26 mouse cellular contexts compared by ENCODE assay signal in the genomic region with DNA sequence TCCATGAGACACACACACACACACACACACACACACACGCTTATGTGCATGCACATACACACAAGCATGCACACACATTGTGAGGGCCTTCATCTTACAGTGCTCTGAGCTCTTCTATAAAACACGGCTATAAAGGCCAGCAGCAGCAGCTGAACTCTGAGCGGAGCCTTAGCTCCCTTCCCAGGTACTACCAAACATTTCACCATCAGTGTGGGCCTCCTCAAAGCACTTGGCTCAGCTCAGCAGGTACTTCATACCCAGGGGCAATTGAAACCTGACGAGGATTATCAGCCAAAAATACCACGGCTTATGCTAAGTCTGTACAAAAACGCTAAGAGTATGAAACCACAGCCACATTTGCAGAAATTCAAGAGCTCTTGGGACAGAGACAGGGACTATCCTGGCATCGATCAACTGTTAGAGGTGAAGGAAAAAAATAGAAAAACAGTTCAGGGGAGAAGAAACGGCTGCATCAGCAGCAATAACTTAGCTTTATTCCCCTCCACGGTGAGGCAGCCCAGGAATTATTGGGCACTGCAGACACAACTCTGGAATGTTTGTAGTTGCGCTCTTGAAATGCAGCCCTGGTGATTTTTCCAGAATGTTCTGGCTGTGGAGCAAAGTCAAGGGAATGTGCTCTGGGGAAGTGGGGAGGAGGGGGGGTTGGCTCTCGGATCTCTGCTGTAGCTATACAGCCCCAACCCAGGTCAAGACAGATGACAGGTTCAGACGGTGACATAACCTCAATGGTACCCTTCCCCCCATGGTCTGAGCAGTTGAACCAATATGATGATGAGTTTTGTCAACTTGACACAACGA. TPM values are rescaled to one million over a fixed set of nuclear protein-coding genes. Genes with fewer than 3 reads are reported as not detected.
A peak's percentile ranks its signal among the peaks of the same experiment; 100 is the strongest.
DNase-seq lines count a peak whose midpoint lies in the region; ATAC-seq lines count a peak whose summit lies in the region.
"Had no signal": no experiment of that assay in that cellular context is flagged by ENCODE, and none has a peak within 500 bp of the region (broad histone marks: within the 10 kb centered on the region; RNA-seq: fewer than 3 reads in every experiment).

No protein-coding gene starts in this region.

- intact Hi-C loops in gastrocnemius, postnatal 14 days (cut with DNase I; ENCODE audit: low total_unique reads): no loop called here

- no peak overlapping the region for H3K9ac ChIP-seq in embryonic facial prominence, embryonic 14.5 days (ENCODE audit: low read depth, low read length)
- H3K9ac ChIP-seq in limb, embryonic 15.5 days: no peak overlapping the region
- H3K9ac ChIP-seq in heart, embryonic 11.5 days (ENCODE audit: low read depth, low read length): no peak overlapping the region
- H3K9ac ChIP-seq: forebrain, embryonic 13.5 days; hindbrain, embryonic 14.5 days; liver, embryonic 13.5 days; midbrain, embryonic 15.5 days; neural tube, embryonic 13.5 days had no signal

- H3K4me3 ChIP-seq in embryonic facial prominence, embryonic 14.5 days (ENCODE audit: low read depth, low read length): no peak overlapping the region
- H3K4me3 ChIP-seq in limb, embryonic 15.5 days: no peak overlapping the region
- H3K4me3 ChIP-seq in heart, embryonic 11.5 days (ENCODE audit: low read depth, low read length): no peak overlapping the region
- H3K4me3 ChIP-seq: erythroblast, embryonic 14.5 days; forebrain, embryonic 13.5 days; heart, adult 2 months; liver, embryonic 13.5 days; midbrain, embryonic 15.5 days; neural tube, embryonic 13.5 days had no signal

- H3K27me3 ChIP-seq in embryonic facial prominence, embryonic 14.5 days (replicated peaks; ENCODE audit: control insufficient read depth, insufficient read depth, low read length): no peaks in the 10 kb centered on the region
- H3K27me3 ChIP-seq in limb, embryonic 15.5 days: no peaks in the 10 kb centered on the region
- no peaks in the 10 kb centered on the region for H3K27me3 ChIP-seq in heart, embryonic 11.5 days (ENCODE audit: control insufficient read depth, insufficient read depth, low read length)
- H3K27me3 ChIP-seq: forebrain, embryonic 13.5 days; liver, embryonic 13.5 days; midbrain, embryonic 15.5 days; neural tube, embryonic 13.5 days had no signal

- peaks cover 6% of the 10 kb centered on the region; the same call in 1 of the 2 replicates for H3K9me3 ChIP-seq in embryonic facial prominence, embryonic 14.5 days (ENCODE audit: control insufficient read depth, low read length)
- 0 out of 2 replicates have a peak, but pooled peaks cover 3% of the 10 kb centered on the region for H3K9me3 ChIP-seq in limb, embryonic 15.5 days
- H3K9me3 ChIP-seq in heart, embryonic 11.5 days (replicated peaks; ENCODE audit: control insufficient read depth, low read length): no peaks in the 10 kb centered on the region
- H3K9me3 ChIP-seq: liver, embryonic 13.5 days; midbrain, embryonic 15.5 days had no signal

- no peaks in the 10 kb centered on the region; the same call in 1 of the 2 replicates for H3K4me1 ChIP-seq in embryonic facial prominence, embryonic 14.5 days (ENCODE audit: control insufficient read depth, insufficient read depth, low read length)
- peaks cover 16% of the 10 kb centered on the region; the same call in 1 of the 2 replicates for H3K4me1 ChIP-seq in limb, embryonic 15.5 days
- H3K4me1 ChIP-seq in heart, embryonic 11.5 days (ENCODE audit: control insufficient read depth, insufficient read depth, low read length): no peaks in the 10 kb centered on the region
- H3K4me1 ChIP-seq: forebrain, embryonic 13.5 days; liver, embryonic 13.5 days; midbrain, embryonic 15.5 days; neural tube, embryonic 13.5 days had no signal

- no peak overlapping the region for H3K4me2 ChIP-seq in embryonic facial prominence, embryonic 14.5 days (ENCODE audit: low read depth, low read length)
- no peak overlapping the region for H3K4me2 ChIP-seq in limb, embryonic 15.5 days
- H3K4me2 ChIP-seq in heart, embryonic 11.5 days: no peak overlapping the region
- H3K4me2 ChIP-seq: forebrain, embryonic 13.5 days; hindbrain, embryonic 14.5 days; liver, embryonic 13.5 days; midbrain, embryonic 15.5 days; neural tube, embryonic 13.5 days had no signal

- 54% methylated on average over 13 of the region's 13 CpGs for WGBS in embryonic facial prominence, embryonic 14.5 days
- WGBS in limb, embryonic 15.5 days: 40% methylated on average over 13 of the region's 13 CpGs
- WGBS in heart, embryonic 11.5 days (ENCODE audit: insufficient replicate concordance): 67% methylated on average over 13 of the region's 13 CpGs

- peak; percentile 26; the same call in 1 of the 2 replicates for ATAC-seq in embryonic facial prominence, embryonic 14.5 days (ENCODE audit: low read depth)
- ATAC-seq in limb, embryonic 15.5 days (ENCODE audit: insufficient number of reproducible peaks, low FRiP score, low TSS enrichment, low read depth): peak; percentile 59
- ATAC-seq in heart, embryonic 11.5 days (replicated peaks; ENCODE audit: insufficient number of reproducible peaks, low FRiP score, low TSS enrichment): no peak
- ATAC-seq: CD4-positive, CD25-positive, alpha-beta regulatory T cell, adult 4 months; forebrain, embryonic 13.5 days; inflammation-experienced regulatory T-cells, adult 6 months; midbrain, embryonic 15.5 days had no signal

- DNase-seq in gastrocnemius, postnatal 14 days: peak; percentile 10
- no peak for DNase-seq in gastrocnemius, postnatal 10 days
- peak; percentile 34 for DNase-seq in embryonic facial prominence, embryonic 14.5 days (ENCODE audit: low spot score)
- DNase-seq in lung, postnatal 25 days (ENCODE audit: low spot score): peak; percentile 28
- DNase-seq in testis, postnatal 10 days (ENCODE audit: low spot score): no peak
- DNase-seq: adrenal gland, postnatal 36 days; cerebellum, adult 9-10 months; heart, adult 2 months; kidney, adult 18-20 months; kidney, postnatal 10 days; liver, embryonic 13.5 days; thymus, adult 2 months; thymus, postnatal 4 days had no signal

- no peaks in the 10 kb centered on the region for H3K36me3 ChIP-seq in embryonic facial prominence, embryonic 14.5 days (ENCODE audit: control insufficient read depth, insufficient read depth, low read length)
- H3K36me3 ChIP-seq in limb, embryonic 15.5 days: no peaks in the 10 kb centered on the region
- no peaks in the 10 kb centered on the region for H3K36me3 ChIP-seq in heart, embryonic 11.5 days (ENCODE audit: control insufficient read depth, insufficient read depth, low read length)
- H3K36me3 ChIP-seq: liver, embryonic 13.5 days; midbrain, embryonic 15.5 days; neural tube, embryonic 13.5 days had no signal

- peak overlapping the region; percentile 2; the same call in 1 of the 2 replicates for H3K27ac ChIP-seq in embryonic facial prominence, embryonic 14.5 days (replicated peaks; ENCODE audit: low read depth, low read length)
- H3K27ac ChIP-seq in limb, embryonic 15.5 days: peak overlapping the region; percentile 63
- H3K27ac ChIP-seq in heart, embryonic 11.5 days (ENCODE audit: low read depth, low read length): no peak overlapping the region
- H3K27ac ChIP-seq: forebrain, embryonic 13.5 days; heart, adult 2 months; hindbrain, embryonic 14.5 days; liver, embryonic 13.5 days; macrophage; midbrain, embryonic 15.5 days; neural tube, embryonic 13.5 days had no signal

RNA-seq across cellular contexts. Expression of gene Cytl1, which starts 8.8 kb away (rescaled TPM):
- 1 to 10 TPM in 1 of 2 experiments, under 1 TPM in 1; 0.55 to 1.6 TPM for total RNA-seq in gastrocnemius, postnatal 14 days (2021)
- under 1 TPM; 0.92 to 0.93 TPM for total RNA-seq in gastrocnemius, postnatal 10 days (2021)
- polyA plus RNA-seq in embryonic facial prominence, embryonic 14.5 days (2014; fragmentation: Nextera tagmentation; extraction: Ambion mirVana): 46.5 and 77.8 TPM in 2 replicates
- polyA plus RNA-seq in limb, embryonic 15.5 days (2015; fragmentation: Nextera tagmentation; extraction: Ambion mirVana): 78.7 and 87.1 TPM in 2 replicates
- 1.8 and 2.3 TPM in 2 replicates for polyA plus RNA-seq in heart, embryonic 11.5 days (2014; fragmentation: Nextera tagmentation; extraction: Ambion mirVana)
- total RNA-seq: common myeloid progenitor, adult 5-6 weeks; layer of hippocampus, postnatal 10 days had no signal
- polyA plus RNA-seq: CD4-positive, CD25-positive, alpha-beta regulatory T cell, adult 4 months; erythroblast, embryonic 14.5 days; forebrain, embryonic 13.5 days; inflammation-experienced regulatory T-cells, adult 6 months; liver, embryonic 13.5 days; macrophage had no signal

RNA-seq across cellular contexts. Expression of gene Stk32b, which starts 27.1 kb away (rescaled TPM):
- under 1 TPM in 1 of 2 experiments, not detected in 1; 0.12 TPM for total RNA-seq in gastrocnemius, postnatal 14 days (2021)
- under 1 TPM; 0.14 to 0.16 TPM for total RNA-seq in gastrocnemius, postnatal 10 days (2021)
- polyA plus RNA-seq in embryonic facial prominence, embryonic 14.5 days (2014; fragmentation: Nextera tagmentation; extraction: Ambion mirVana): 5.0 and 5.1 TPM in 2 replicates
- 3.8 and 4.5 TPM in 2 replicates for polyA plus RNA-seq in limb, embryonic 15.5 days (2015; fragmentation: Nextera tagmentation; extraction: Ambion mirVana)
- 0.58 and 0.90 TPM in 2 replicates for polyA plus RNA-seq in heart, embryonic 11.5 days (2014; fragmentation: Nextera tagmentation; extraction: Ambion mirVana)
- total RNA-seq: common myeloid progenitor, adult 5-6 weeks had no signal
- polyA plus RNA-seq: CD4-positive, CD25-positive, alpha-beta regulatory T cell, adult 4 months; inflammation-experienced regulatory T-cells, adult 6 months; macrophage; small intestine, adult 2 months had no signal

Comparison
In these comparisons a context has a peak if more than half of its experiments do, and no peak if none do; other contexts are left out.
1. DNase-seq: peak in gastrocnemius, postnatal 14 days (single experiment), embryonic facial prominence, embryonic 14.5 days (single experiment) and lung, postnatal 25 days (single experiment); none in gastrocnemius, postnatal 10 days (single experiment) and testis, postnatal 10 days (single experiment).
2. RNA of gene Cytl1, which starts 8.8 kb away (polyA plus RNA-seq): 78.7 to 87.1 TPM in limb, embryonic 15.5 days and 46.5 to 77.8 TPM in embryonic facial prominence, embryonic 14.5 days; 1.8 to 2.3 TPM in heart, embryonic 11.5 days; every median in the first group is over 10 times any median in the second.